Mouse (Mus musculus): ENCODE measurements around the gene Zbtb8b.

- TF ChIP-seq CTCF (conservative IDR thresholded peaks at IDR 0.05; ENCODE audit: low read length) (no peak), POU5F1 (IDR thresholded peaks at IDR 0.05; ENCODE audit: borderline replicate concordance, low read length) (no peak), NANOG (IDR thresholded peaks at IDR 0.05; ENCODE audit: borderline replicate concordance, low read length) (no peak)
Observed at GRCm38 (mm10) chr4:129447360-129447759, 6.7 kb upstream of the Zbtb8b start.
